Mouse (Mus musculus): ENCODE measurements at regions not wholly inside any gene's neighbourhood (a gene's known extent, or its start where the extent isn't known, plus 50 kb on each side); places are given as distances from the start of the nearest gene placed in this dataset.
A peak's percentile ranks its signal among the peaks of the same experiment; 100 is the strongest.

GRCm38 (mm10) chr1:72951802-72952201 lies 63.9 kb downstream of the Tnp1 start:
- no peaks in the 10 kb centered on the region for H3K36me3 ChIP-seq (replicated peaks in 1 of 2; ENCODE audit: control insufficient read depth in 1 of 2, insufficient read depth in 1 of 2, low read length in 1 of 2)
- no peak overlapping the region for H3K9ac ChIP-seq (ENCODE audit: insufficient read depth, low read depth)
- TF ChIP-seq ETS1 (conservative IDR thresholded peaks at IDR 0.05; ENCODE audit: low read depth, low read length) (peak; percentile 80), EP300 (IDR thresholded peaks at IDR 0.05; ENCODE audit: low read length) (no peak), USF1 (IDR thresholded peaks at IDR 0.05; ENCODE audit: low read depth, low read length) (no peak), MEF2A (IDR thresholded peaks at IDR 0.05; ENCODE audit: borderline replicate concordance, low read depth, low read length) (no peak), JUND (conservative IDR thresholded peaks at IDR 0.05; ENCODE audit: low read depth, low read length) (peak; percentile 48; the same call in 1 of the 2 replicates), HCFC1 (IDR thresholded peaks at IDR 0.05; ENCODE audit: low read depth, low read length) (no peak), E2F4 (IDR thresholded peaks at IDR 0.05; ENCODE audit: insufficient replicate concordance, low read depth, low read length) (no peak), MAX (IDR thresholded peaks at IDR 0.05; ENCODE audit: low read length) (no peak), ELF1 (IDR thresholded peaks at IDR 0.05; ENCODE audit: low read depth, low read length) (peak; percentile 89), JUN (IDR thresholded peaks at IDR 0.05; ENCODE audit: insufficient read depth, low read depth, low read length) (0 out of 2 replicates have a peak, but pooled peaks have one; percentile 15), TBP (conservative IDR thresholded peaks at IDR 0.05; ENCODE audit: low read depth, low read length) (no peak), POLR2A (IDR thresholded peaks at IDR 0.05; ENCODE audit: low read depth, low read length) (no peak), NRF1 (IDR thresholded peaks at IDR 0.05; ENCODE audit: low read depth, low read length) (no peak), ZKSCAN1 (IDR thresholded peaks at IDR 0.05; ENCODE audit: borderline replicate concordance, low read depth, low read length) (no peak)
- no peak overlapping the region for H3K27ac ChIP-seq (ENCODE audit: insufficient read depth, low read depth)
- DNase-seq (ENCODE audit: extremely low read depth): peak; percentile 43
- H3K79me2 ChIP-seq (replicated peaks; ENCODE audit: control insufficient read depth, extremely low read depth, insufficient read depth, poor library complexity, severe bottlenecking): no peaks in the 10 kb centered on the region
- H3K4me2 ChIP-seq (ENCODE audit: insufficient read depth, low read depth, poor library complexity, severe bottlenecking): no peak overlapping the region
- dilution Hi-C loops (cut with MboI; ENCODE audit: extremely low pct_ligation_motif_present, extremely low pct_unique_long_range_greater_than_20kb, low sequenced_read_pairs) (no loop called here), in situ Hi-C loops (cut with MboI; ENCODE audit: low pct_ligation_motif_present, low pct_unique_long_range_greater_than_20kb, low sequenced_read_pairs) (no loop called here)
- no peak overlapping the region for H3K4me3 ChIP-seq (replicated peaks in 1 of 3; ENCODE audit: low read depth in 2 of 3, low read length in 2 of 3, poor library complexity in 1 of 3)
- no peaks in the 10 kb centered on the region for H3K9me3 ChIP-seq (replicated peaks; ENCODE audit: low read length)
- H3K27me3 ChIP-seq (replicated peaks): peaks cover 2% of the 10 kb centered on the region
- peaks cover 14 to 35% of the 10 kb centered on the region in 2 experiments for H3K4me1 ChIP-seq (ENCODE audit: control insufficient read depth in 1 of 2, insufficient read depth in 2 of 2)

DNA sequence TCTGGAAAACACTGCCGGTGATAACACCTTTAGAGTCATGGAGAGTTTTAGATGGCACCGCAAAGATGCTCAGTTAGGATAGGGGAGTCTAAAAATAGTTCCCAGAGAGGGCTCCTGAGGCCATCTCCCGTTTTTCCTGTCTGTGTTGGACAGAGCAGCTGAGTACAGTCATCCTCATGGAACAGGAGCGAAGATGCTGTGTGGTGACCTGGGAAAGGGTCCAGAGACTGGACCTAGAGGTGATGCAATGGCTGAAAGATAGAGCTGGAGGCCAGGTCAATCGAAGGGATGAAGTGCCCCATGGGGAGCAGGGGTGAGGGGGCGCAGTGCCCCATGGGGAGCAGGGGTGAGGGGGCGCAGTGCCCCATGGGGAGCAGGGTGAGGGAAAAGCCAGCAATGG lies 64.3 kb downstream of the Tnp1 start:
- H3K27ac ChIP-seq (ENCODE audit: insufficient read depth, low read depth): no peak overlapping the region
- in situ Hi-C loops (cut with MboI; ENCODE audit: low pct_ligation_motif_present, low pct_unique_long_range_greater_than_20kb, low sequenced_read_pairs): no loop called here
- no peaks in the 10 kb centered on the region for H3K9me3 ChIP-seq (replicated peaks; ENCODE audit: low read length)
- H3K27me3 ChIP-seq (replicated peaks): peaks cover 2% of the 10 kb centered on the region
- dilution Hi-C loops (cut with MboI; ENCODE audit: extremely low pct_ligation_motif_present, extremely low pct_unique_long_range_greater_than_20kb, low sequenced_read_pairs): no loop called here
- H3K36me3 ChIP-seq (replicated peaks in 1 of 2; ENCODE audit: control insufficient read depth in 1 of 2, insufficient read depth in 1 of 2, low read length in 1 of 2): no peaks in the 10 kb centered on the region
- H3K4me1 ChIP-seq (ENCODE audit: control insufficient read depth in 1 of 2, insufficient read depth in 2 of 2): peaks cover 14 to 31% of the 10 kb centered on the region in 2 experiments
- DNase-seq (ENCODE audit: extremely low read depth): no peak
- H3K79me2 ChIP-seq (replicated peaks; ENCODE audit: control insufficient read depth, extremely low read depth, insufficient read depth, poor library complexity, severe bottlenecking): no peaks in the 10 kb centered on the region
- H3K4me3 ChIP-seq (replicated peaks in 1 of 3; ENCODE audit: low read depth in 2 of 3, low read length in 2 of 3, poor library complexity in 1 of 3): no peak overlapping the region
- H3K4me2 ChIP-seq (ENCODE audit: insufficient read depth, low read depth, poor library complexity, severe bottlenecking): no peak overlapping the region
- no peak overlapping the region for H3K9ac ChIP-seq (ENCODE audit: insufficient read depth, low read depth)
- TF ChIP-seq ZC3H11A (IDR thresholded peaks at IDR 0.05; ENCODE audit: low read depth, low read length) (no peak), TBP (conservative IDR thresholded peaks at IDR 0.05; ENCODE audit: low read depth, low read length) (no peak), SIN3A (IDR thresholded peaks at IDR 0.05; ENCODE audit: low read length) (no peak), USF1 (IDR thresholded peaks at IDR 0.05; ENCODE audit: low read depth, low read length) (no peak), KAT2A (IDR thresholded peaks at IDR 0.05; ENCODE audit: insufficient replicate concordance, low read length) (no peak), POLR2AphosphoS2 (IDR thresholded peaks at IDR 0.05; ENCODE audit: low read depth, low read length) (no peak), ELF1 (IDR thresholded peaks at IDR 0.05; ENCODE audit: low read depth, low read length) (no peak), MAZ (IDR thresholded peaks at IDR 0.05; ENCODE audit: low read depth, low read length) (no peak), MEF2A (IDR thresholded peaks at IDR 0.05; ENCODE audit: borderline replicate concordance, low read depth, low read length) (no peak), HCFC1 (IDR thresholded peaks at IDR 0.05; ENCODE audit: low read depth, low read length) (no peak)
